Mouse (Mus musculus): Measurements from ENCODE around the gene Gns.
"Not testable (repeated sequence)": the region's sequence is repeated elsewhere in the genome, so short reads cannot be mapped to it uniquely, and the experiment has no call there.

Gene Gns

GRCm38 (mm10) chr10:121364801-121365564, at the start of gene Gns:
Gns (plus strand) TSS chr10:121365090.
- peak; percentile 100 for DNase-seq (ENCODE audit: extremely low spot score, low spot score)

- DNase-seq (ENCODE audit: extremely low spot score, low spot score), result no peak
Measured at GRCm38 (mm10) chr10:121315321-121316283, 49.3 kb upstream of the Gns start.

- DNase-seq (ENCODE audit: extremely low spot score, low spot score), result no peak
Measured at GRCm38 (mm10) chr10:121316361-121316760, 48.5 kb upstream of the Gns start.

GRCm38 (mm10) chr10:121318397-121318950, 46.4 kb upstream of the Gns start:
- DNase-seq (ENCODE audit: extremely low spot score, low spot score), result no peak

- DNase-seq (ENCODE audit: extremely low spot score, low spot score), result no peak
Measured at GRCm38 (mm10) chr10:121323493-121323892, 41.4 kb upstream of the Gns start.

GRCm38 (mm10) chr10:121326167-121326566, 38.7 kb upstream of the Gns start:
- no peak for DNase-seq (ENCODE audit: extremely low spot score, low spot score)

- DNase-seq (ENCODE audit: extremely low spot score, low spot score), result no peak
Measured at GRCm38 (mm10) chr10:121329586-121329985, 35.3 kb upstream of the Gns start.

GRCm38 (mm10) chr10:121330940-121331339, 34.0 kb upstream of the Gns start:
- peak; percentile 80 for DNase-seq (ENCODE audit: extremely low spot score, low spot score)

GRCm38 (mm10) chr10:121334576-121334975, 30.3 kb upstream of the Gns start:
- DNase-seq (ENCODE audit: extremely low spot score, low spot score), result peak; percentile 57

- not testable (repeated sequence) for DNase-seq (ENCODE audit: extremely low spot score, low spot score)
Measured at GRCm38 (mm10) chr10:121336536-121336935, 28.4 kb upstream of the Gns start.

GRCm38 (mm10) chr10:121340754-121341593, 23.9 kb upstream of the Gns start:
- no peak for DNase-seq (ENCODE audit: extremely low spot score, low spot score)

GRCm38 (mm10) chr10:121342260-121342659, 22.6 kb upstream of the Gns start:
- DNase-seq (ENCODE audit: extremely low spot score, low spot score), result no peak

GRCm38 (mm10) chr10:121343867-121344266, 21.0 kb upstream of the Gns start:
- DNase-seq (ENCODE audit: extremely low spot score, low spot score), result no peak

GRCm38 (mm10) chr10:121349244-121349643, 15.6 kb upstream of the Gns start:
- DNase-seq (ENCODE audit: extremely low spot score, low spot score), result no peak

GRCm38 (mm10) chr10:121350357-121351065, 14.4 kb upstream of the Gns start:
- peak; percentile 49 for DNase-seq (ENCODE audit: extremely low spot score, low spot score)

GRCm38 (mm10) chr10:121351066-121351581, 13.8 kb upstream of the Gns start, which contains the start of gene Tbc1d30:
Tbc1d30 (minus strand) TSS chr10:121351278.
- peak; percentile 66 for DNase-seq (ENCODE audit: extremely low spot score, low spot score)

GRCm38 (mm10) chr10:121351692-121352290, 13.1 kb upstream of the Gns start:
- DNase-seq (ENCODE audit: extremely low spot score, low spot score), result no peak

- no peak for DNase-seq (ENCODE audit: extremely low spot score, low spot score)
Measured at GRCm38 (mm10) chr10:121360358-121360757, 4.5 kb upstream of the Gns start.

- no peak for DNase-seq (ENCODE audit: extremely low spot score, low spot score)
Measured at GRCm38 (mm10) chr10:121363201-121363600, 1.7 kb upstream of the Gns start.

- no peak for DNase-seq (ENCODE audit: extremely low spot score, low spot score)
Measured at GRCm38 (mm10) chr10:121364306-121364705, 584 bp upstream of the Gns start.
